16 mouse cellular contexts compared by ENCODE assay signal in the genomic region with DNA sequence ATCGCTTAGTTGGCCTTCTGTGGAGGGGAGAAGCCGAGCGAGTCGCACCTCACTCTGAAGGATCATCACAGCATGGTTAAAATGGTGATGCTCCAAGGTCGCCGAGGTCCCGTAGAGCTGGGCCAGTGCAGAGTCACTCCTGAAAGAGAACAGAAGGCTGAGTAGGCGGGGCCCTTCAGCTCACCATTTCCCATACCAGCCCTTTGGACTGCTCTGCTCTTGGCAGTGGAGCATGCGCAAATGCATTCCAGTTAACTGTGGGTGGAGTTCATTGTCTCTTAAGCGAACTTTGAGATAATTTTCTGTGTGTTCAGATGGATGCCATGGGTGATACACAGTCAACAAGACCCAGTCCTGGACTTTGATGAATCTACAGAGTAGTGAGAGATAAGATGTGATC.
DNase-seq lines count a peak whose midpoint lies in the region; ATAC-seq lines count a peak whose summit lies in the region.
"Had no signal": no experiment of that assay in that cellular context is flagged by ENCODE, and none has a peak within 500 bp of the region (broad histone marks: within the 10 kb centered on the region; RNA-seq: fewer than 3 reads in every experiment).

No protein-coding gene starts in this region.

- no peak overlapping the region for H3K4me3 ChIP-seq in kidney, embryonic 15.5 days (replicated peaks)
- H3K4me3 ChIP-seq: embryonic facial prominence, embryonic 12.5 days; forebrain, embryonic 12.5 days; hindbrain, embryonic 13.5 days had no signal

- no peaks in the 10 kb centered on the region for H3K9me3 ChIP-seq in kidney, embryonic 15.5 days (replicated peaks)
- H3K9me3 ChIP-seq: embryonic facial prominence, embryonic 12.5 days; forebrain, embryonic 12.5 days; hindbrain, embryonic 13.5 days had no signal

- no peaks in the 10 kb centered on the region for H3K27me3 ChIP-seq in kidney, embryonic 15.5 days
- H3K27me3 ChIP-seq: embryonic facial prominence, embryonic 12.5 days; forebrain, embryonic 12.5 days; hindbrain, embryonic 13.5 days had no signal

- ATAC-seq in kidney, embryonic 15.5 days (replicated peaks; ENCODE audit: low FRiP score): no peak
- peak; percentile 35; the same call in 1 of the 2 replicates for ATAC-seq in megakaryocyte, adult 5-6 weeks (ENCODE audit: poor library complexity, severe bottlenecking)
- ATAC-seq in frontal cortex, adult (ENCODE audit: low TSS enrichment): no peak
- ATAC-seq: Patski had no signal

- no peak overlapping the region for H3K27ac ChIP-seq in kidney, embryonic 15.5 days
- H3K27ac ChIP-seq: embryonic facial prominence, embryonic 12.5 days; forebrain, embryonic 12.5 days; liver, embryonic 14.5 days had no signal

- WGBS in kidney, embryonic 15.5 days: 75% methylated on average over 10 of the region's 10 CpGs

- H3K9ac ChIP-seq in kidney, embryonic 15.5 days: no peak overlapping the region
- H3K9ac ChIP-seq: embryonic facial prominence, embryonic 12.5 days; forebrain, embryonic 12.5 days; hindbrain, embryonic 13.5 days; liver, embryonic 14.5 days had no signal

- H3K4me1 ChIP-seq in kidney, embryonic 15.5 days: peaks cover 13% of the 10 kb centered on the region
- H3K4me1 ChIP-seq: embryonic facial prominence, embryonic 12.5 days; forebrain, embryonic 12.5 days had no signal

- peak; percentile 38 for DNase-seq in kidney, adult 18-20 months
- peak; percentile 91 for DNase-seq in ZHBTc4 (ENCODE audit: low read depth, low spot score)
- peak; percentile 47 to 51 for DNase-seq in kidney, adult 8-10 months
- no peak for DNase-seq in frontal cortex, postnatal 14 days (ENCODE audit: low spot score in 2 of 2)
- DNase-seq: cerebellum, adult 8-10 months; gastrocnemius, postnatal 25 days; lung, postnatal 14 days; thymus, postnatal 14 days had no signal

- H3K4me2 ChIP-seq in kidney, embryonic 15.5 days: no peak overlapping the region
- H3K4me2 ChIP-seq: embryonic facial prominence, embryonic 12.5 days; forebrain, embryonic 12.5 days; hindbrain, embryonic 13.5 days had no signal

- no peaks in the 10 kb centered on the region for H3K36me3 ChIP-seq in kidney, embryonic 15.5 days
- H3K36me3 ChIP-seq: embryonic facial prominence, embryonic 12.5 days; forebrain, embryonic 12.5 days; hindbrain, embryonic 13.5 days had no signal

Comparison
In these comparisons a context has a peak if more than half of its experiments do, and no peak if none do; other contexts are left out.
1. DNase-seq: peak in kidney, adult 18-20 months (single experiment), ZHBTc4 (single experiment) and kidney, adult 8-10 months (2 of 2); none in frontal cortex, postnatal 14 days (0 of 2).